Mouse (Mus musculus) testis, adult 2 months (tissue): ENCODE data around the gene Nadk2.

Experiments used
- CTCF ChIP-seq: fragments of 200-500 bp; IDR thresholded peaks from 2 replicates; pipeline ENCODE4 v1.5.1; 2012; ENCODE audit warnings: low read depth, mild to moderate bottlenecking, inconsistent platforms, low read length, moderate library complexity; ENCODE audit not compliant: control insufficient read depth, insufficient read depth, insufficient replicate concordance
- POLR2A ChIP-seq: fragments of 200-500 bp; IDR thresholded peaks from 2 replicates; pipeline ENCODE4 v1.6.1; 2012; ENCODE audit warnings: low read depth, mild to moderate bottlenecking, inconsistent platforms, low read length, moderate library complexity; ENCODE audit not compliant: control insufficient read depth

GRCm38 (mm10) chr15:9134891-9135507 is 63.9 kb downstream of the Nadk2 start:
- TF ChIP-seq CTCF: no peak
- no peak for TF ChIP-seq POLR2A
